Mouse (Mus musculus) limb, embryonic 10.5 days (tissue): ENCODE data around the gene 2010300C02Rik. TPM values are rescaled to one million over a fixed set of nuclear protein-coding genes. Genes with fewer than 3 reads are reported as not detected.

ENCODE experiments used
- DNase-seq: peaks from one replicate; pipeline ENCODE4 v3.0.0-alpha.2; 2017; ENCODE audit warnings: low spot score
- H3K27ac ChIP-seq: fragments of 300-500 bp; sonication (generic); 2 replicates; pipeline ENCODE4 v1.5.1; 2016; ENCODE audit warnings: mild to moderate bottlenecking
- H3K27me3 ChIP-seq: fragments of 300-500 bp; sonication (generic); 2 replicates; pipeline ENCODE4 v1.6.1; 2016; ENCODE audit warnings: low read depth, mild to moderate bottlenecking; ENCODE audit not compliant: poor library complexity, severe bottlenecking
- H3K36me3 ChIP-seq: fragments of 300-500 bp; sonication (generic); 2 replicates; pipeline ENCODE4 v1.6.1; 2016; ENCODE audit warnings: mild to moderate bottlenecking, moderate library complexity
- H3K4me1 ChIP-seq: fragments of 300-500 bp; sonication (generic); 2 replicates; pipeline ENCODE4 v1.6.1; 2016
- H3K4me3 ChIP-seq: fragments of 300-500 bp; sonication (generic); 2 replicates; pipeline ENCODE4 v1.5.1; 2016; ENCODE audit warnings: mild to moderate bottlenecking, moderate library complexity
- H3K9me3 ChIP-seq: fragments of 300-500 bp; sonication (generic); replicated peaks from 2 replicates; pipeline ENCODE4 v1.6.1; 2016; ENCODE audit warnings: mild to moderate bottlenecking
- WGBS: fragments of 180-500 bp; shearing (Covaris S2); methylation state at CpG from one replicate; pipeline ENCODE4 v1.1.7; 2016; 5-methylcytosine and 5-hydroxymethylcytosine counted together
- polyA plus RNA-seq: library from polyadenylated mRNA; unstranded; fragments of >200 nt; fragmentation: Nextera tagmentation; extraction: Ambion mirVana; gene quantifications from 2 replicates; pipeline ENCODE4 v1.2.1, GENCODE M21; 2016

The 2010300C02Rik gene
- polyA plus RNA-seq, 1 experiment from 2014 or later, result 0.66 TPM

DNA sequence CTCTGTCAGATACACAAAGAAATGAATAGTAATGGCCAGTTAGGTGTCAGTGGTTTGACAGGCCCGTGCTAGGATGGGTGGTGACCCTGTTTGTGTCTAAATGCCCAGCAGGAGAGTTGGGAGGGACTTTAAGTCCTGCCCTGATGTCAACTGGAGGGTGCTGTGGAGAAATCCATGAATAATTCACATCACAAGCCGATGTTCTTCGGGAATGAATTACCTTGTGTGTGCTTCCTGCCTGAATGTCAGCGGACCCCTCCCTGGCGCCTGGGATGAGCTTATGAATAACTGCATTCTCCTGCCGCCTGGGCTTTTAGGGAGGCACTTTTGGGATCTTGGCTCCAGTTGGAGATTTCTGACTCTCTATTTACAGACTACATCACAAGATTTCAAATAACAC is 154.5 kb downstream of the 2010300C02Rik start:
- Histone ChIP-seq H3K27ac (no peak overlapping the region), H3K36me3 (no peaks in the 10 kb centered on the region), H3K27me3 (no peaks in the 10 kb centered on the region), H3K4me1 (peaks cover 2% of the 10 kb centered on the region; the same call in 1 of the 2 replicates), H3K9me3 (no peaks in the 10 kb centered on the region), H3K4me3 (no peak overlapping the region)
- DNase-seq, result no peak
- WGBS, result 62% methylated on average over 6 of the region's 6 CpGs

GRCm38 (mm10) chr1:37561955-37562354 is 157.9 kb downstream of the 2010300C02Rik start:
- no peak overlapping the region for H3K27ac ChIP-seq
- H3K27me3 ChIP-seq, result no peaks in the 10 kb centered on the region
- H3K4me3 ChIP-seq, result no peak overlapping the region
- 92% methylated on average over 3 of the region's 3 CpGs for WGBS
- no peaks in the 10 kb centered on the region for H3K36me3 ChIP-seq
- peaks cover 3% of the 10 kb centered on the region; the same call in 1 of the 2 replicates for H3K4me1 ChIP-seq
- H3K9me3 ChIP-seq, result no peaks in the 10 kb centered on the region
- DNase-seq, result no peak

Other genes with a start within 250 kb of the 2010300C02Rik start
- gene Mgat4a, start 179.1 kb downstream of the 2010300C02Rik start, polyA plus RNA-seq, result 3.0 and 4.2 TPM in 2 replicates
- gene Tsga10, start 146.3 kb upstream of the 2010300C02Rik start, polyA plus RNA-seq, result 6.9 and 7.1 TPM in 2 replicates
- 6.2 and 8.1 TPM in 2 replicates for gene Lipt1, start 151.7 kb upstream of the 2010300C02Rik start, polyA plus RNA-seq
- gene Mitd1, start 170.3 kb upstream of the 2010300C02Rik start, polyA plus RNA-seq, result 22.4 and 22.7 TPM in 2 replicates
- 263 and 266 TPM in 2 replicates for gene Mrpl30, start 170.4 kb upstream of the 2010300C02Rik start, polyA plus RNA-seq
- gene Lyg2, start 196.4 kb upstream of the 2010300C02Rik start, polyA plus RNA-seq, result 0.05 and 0.10 TPM in 2 replicates
- not detected in 2 replicates for gene Lyg1, start 237.7 kb upstream of the 2010300C02Rik start, polyA plus RNA-seq